Mouse (Mus musculus) brain, embryonic 14.5 days (tissue): Measurements from ENCODE around the gene Gm44965.

ENCODE experiments used
- CTCF ChIP-seq: fragments of 200-500 bp; IDR thresholded peaks from 2 replicates; pipeline ENCODE4 v1.5.1; 2012; ENCODE audit warnings: inconsistent platforms, mild to moderate bottlenecking, moderate library complexity, borderline replicate concordance; ENCODE audit not compliant: insufficient read depth, insufficient read length; ENCODE audit errors: extremely low read depth
- POLR2A ChIP-seq: fragments of 200-500 bp; IDR thresholded peaks from 2 replicates; pipeline ENCODE4 v1.6.1; 2012; ENCODE audit warnings: mild to moderate bottlenecking, inconsistent platforms, borderline replicate concordance; ENCODE audit not compliant: poor library complexity, insufficient read depth, insufficient read length, severe bottlenecking; ENCODE audit errors: extremely low read depth

GRCm38 (mm10) chr6:48666159-48666586 is 72.4 kb downstream of the Gm44965 start:
- TF ChIP-seq CTCF: no peak
- TF ChIP-seq POLR2A: no peak
